Mouse (Mus musculus): ENCODE results near the gene Ntf3. TPM values are rescaled to one million over a fixed set of nuclear protein-coding genes. Genes with fewer than 3 reads are reported as not detected.

Gene Ntf3
- polyA plus RNA-seq, 1 experiment = 7.9 TPM

GRCm38 (mm10) chr6:126163861-126164755 is 2.6 kb downstream of the Ntf3 start:
- Histone ChIP-seq H3K27ac (ENCODE audit: insufficient read depth, low read length) (peak overlapping the region; percentile 80), H3K4me1 (ENCODE audit: control insufficient read depth, insufficient read depth, low read length) (peaks cover 18% of the 10 kb centered on the region; the same call in 1 of the 2 replicates), H3K27me3 (ENCODE audit: control insufficient read depth, insufficient read depth, low read length) (no peaks in the 10 kb centered on the region), H3K4me3 (replicated peaks; ENCODE audit: insufficient read depth, low read depth, low read length) (peak overlapping the region; percentile 88)
- DNase-seq = peak; percentile 55 to 59
- no peak for TF ChIP-seq POLR2A (IDR thresholded peaks at IDR 0.05; ENCODE audit: borderline replicate concordance, insufficient read depth, low read length)
- TF ChIP-seq CTCF (IDR thresholded peaks at IDR 0.05; ENCODE audit: borderline replicate concordance, insufficient read depth, low read depth, low read length) = no peak
- WGBS = 1% methylated on average over 41 of the region's 41 CpGs

GRCm38 (mm10) chr6:126163181-126163621 is 3.5 kb downstream of the Ntf3 start:
- Histone ChIP-seq H3K4me3 (replicated peaks; ENCODE audit: insufficient read depth, low read depth, low read length) (peak overlapping the region; percentile 88), H3K27me3 (ENCODE audit: control insufficient read depth, insufficient read depth, low read length) (no peaks in the 10 kb centered on the region), H3K4me1 (ENCODE audit: control insufficient read depth, insufficient read depth, low read length) (peaks cover 18% of the 10 kb centered on the region; the same call in 1 of the 2 replicates), H3K27ac (ENCODE audit: insufficient read depth, low read length) (peak overlapping the region; percentile 80)
- under 1% methylated on average over 25 of the region's 25 CpGs for WGBS
- TF ChIP-seq CTCF (IDR thresholded peaks at IDR 0.05; ENCODE audit: borderline replicate concordance, insufficient read depth, low read depth, low read length) = peak; percentile 17; the same call in 1 of the 2 replicates
- TF ChIP-seq POLR2A (IDR thresholded peaks at IDR 0.05; ENCODE audit: borderline replicate concordance, insufficient read depth, low read length) = 0 out of 2 replicates have a peak, but pooled peaks have one; percentile 14
- DNase-seq = peak; percentile 65 to 72

DNA sequence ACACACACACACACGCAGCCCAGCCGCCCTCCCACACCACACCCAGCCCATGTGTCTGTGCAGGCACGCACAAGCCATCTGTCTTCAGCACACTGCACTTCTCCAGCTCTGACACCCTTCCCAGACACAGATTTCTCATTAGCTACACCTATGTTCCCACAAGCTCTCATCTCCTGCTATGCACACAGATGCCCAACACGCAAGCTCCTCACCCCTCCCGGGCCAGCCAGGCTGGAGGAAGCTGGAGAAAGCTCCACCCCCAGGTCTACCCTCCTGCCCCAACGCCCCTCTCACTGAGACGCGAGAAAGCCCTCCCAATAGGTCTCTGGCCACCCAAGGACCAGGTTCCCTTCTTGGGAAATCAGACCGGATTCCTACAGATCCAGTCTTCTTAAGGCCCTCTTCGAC is 4.4 kb downstream of the Ntf3 start:
- Histone ChIP-seq H3K27me3 (ENCODE audit: control insufficient read depth, insufficient read depth, low read length) (no peaks in the 10 kb centered on the region), H3K27ac (ENCODE audit: insufficient read depth, low read length) (peak overlapping the region; percentile 44), H3K4me1 (ENCODE audit: control insufficient read depth, insufficient read depth, low read length) (peaks cover 18% of the 10 kb centered on the region; the same call in 1 of the 2 replicates), H3K4me3 (replicated peaks; ENCODE audit: insufficient read depth, low read depth, low read length) (peak overlapping the region; percentile 88)
- 1% methylated on average over 10 of the region's 10 CpGs for WGBS
- TF ChIP-seq CTCF (IDR thresholded peaks at IDR 0.05; ENCODE audit: borderline replicate concordance, insufficient read depth, low read depth, low read length) = no peak
- TF ChIP-seq POLR2A (IDR thresholded peaks at IDR 0.05; ENCODE audit: borderline replicate concordance, insufficient read depth, low read length) = peak; percentile 28; the same call in 1 of the 2 replicates
- peak; percentile 73 to 80 for DNase-seq

- Histone ChIP-seq H3K27me3 (ENCODE audit: control insufficient read depth, insufficient read depth, low read length) (no peaks in the 10 kb centered on the region), H3K4me3 (replicated peaks; ENCODE audit: insufficient read depth, low read depth, low read length) (peak overlapping the region; percentile 88), H3K27ac (ENCODE audit: insufficient read depth, low read length) (peak overlapping the region; percentile 44), H3K4me1 (ENCODE audit: control insufficient read depth, insufficient read depth, low read length) (peaks cover 18% of the 10 kb centered on the region; the same call in 1 of the 2 replicates)
- DNase-seq = peak; percentile 30 to 44
- TF ChIP-seq CTCF (IDR thresholded peaks at IDR 0.05; ENCODE audit: borderline replicate concordance, insufficient read depth, low read depth, low read length) (no peak), POLR2A (IDR thresholded peaks at IDR 0.05; ENCODE audit: borderline replicate concordance, insufficient read depth, low read length) (no peak)
- 24% methylated on average over 8 of the region's 8 CpGs for WGBS
These were observed 5.0 kb downstream of the Ntf3 start for GRCm38 (mm10) chr6:126161571-126162340.

DNA sequence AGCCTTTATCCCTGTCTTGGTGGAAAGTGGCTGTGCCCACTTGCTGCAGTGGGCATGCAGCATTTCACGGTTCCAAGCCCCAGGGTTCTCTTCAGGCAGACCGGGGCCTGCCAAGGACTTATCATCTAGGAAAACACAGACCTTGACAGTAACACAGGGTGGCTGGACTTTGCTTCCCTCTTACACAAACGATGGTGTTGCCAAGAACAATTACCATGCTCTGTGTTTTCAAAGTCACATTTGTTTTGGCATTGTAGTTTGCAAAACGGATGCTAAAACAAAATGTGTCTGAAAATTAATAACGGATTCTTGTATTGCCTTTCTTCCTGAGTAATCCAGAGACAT is 6.7 kb downstream of the Ntf3 start:
- WGBS = 48% methylated on average over 5 of the region's 5 CpGs

GRCm38 (mm10) chr6:126159279-126160066 is 7.2 kb downstream of the Ntf3 start:
- no peak for DNase-seq
- no peak for TF ChIP-seq CTCF (IDR thresholded peaks at IDR 0.05; ENCODE audit: borderline replicate concordance, insufficient read depth, low read depth, low read length)
- TF ChIP-seq POLR2A (IDR thresholded peaks at IDR 0.05; ENCODE audit: borderline replicate concordance, insufficient read depth, low read length) = no peak
- Histone ChIP-seq H3K27me3 (ENCODE audit: control insufficient read depth, insufficient read depth, low read length) (no peaks in the 10 kb centered on the region), H3K27ac (ENCODE audit: insufficient read depth, low read length) (no peak overlapping the region), H3K4me1 (ENCODE audit: control insufficient read depth, insufficient read depth, low read length) (peaks cover 24% of the 10 kb centered on the region), H3K4me3 (replicated peaks; ENCODE audit: insufficient read depth, low read depth, low read length) (no peak overlapping the region)
- 91% methylated on average over 13 of the region's 13 CpGs for WGBS

More for the DNA sequence above, 6.7 kb downstream of the Ntf3 start:
- H3K27ac ChIP-seq (ENCODE audit: insufficient read depth, low read length) = no peak overlapping the region
- peaks cover 20% of the 10 kb centered on the region for H3K4me1 ChIP-seq (ENCODE audit: control insufficient read depth, insufficient read depth, low read length)
- H3K27me3 ChIP-seq (ENCODE audit: control insufficient read depth, insufficient read depth, low read length) = no peaks in the 10 kb centered on the region
- TF ChIP-seq CTCF (IDR thresholded peaks at IDR 0.05; ENCODE audit: borderline replicate concordance, insufficient read depth, low read depth, low read length) = no peak
- no peak for TF ChIP-seq POLR2A (IDR thresholded peaks at IDR 0.05; ENCODE audit: borderline replicate concordance, insufficient read depth, low read length)
- no peak for DNase-seq
- no peak overlapping the region for H3K4me3 ChIP-seq (replicated peaks; ENCODE audit: insufficient read depth, low read depth, low read length)

DNA sequence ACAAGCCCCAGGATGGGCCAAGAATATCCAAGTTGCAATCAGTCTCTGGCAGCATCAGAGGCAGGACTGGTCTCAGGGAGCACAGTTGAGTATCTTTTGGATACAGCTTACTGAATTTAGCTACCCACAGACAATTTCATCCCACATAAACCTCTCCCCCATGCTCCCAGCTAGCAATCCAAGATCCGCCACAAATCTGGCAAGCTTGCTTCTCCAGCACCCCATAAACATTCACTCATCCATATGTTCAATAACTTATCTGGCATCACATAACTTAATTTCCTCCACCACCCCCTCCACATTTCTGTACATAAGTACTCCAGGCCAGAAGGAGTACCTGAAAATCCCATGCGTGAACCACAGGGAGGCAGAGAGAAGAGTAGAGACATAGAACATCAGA is 10.8 kb downstream of the Ntf3 start:
- no peak for DNase-seq
- Histone ChIP-seq H3K27ac (ENCODE audit: insufficient read depth, low read length) (no peak overlapping the region), H3K4me1 (ENCODE audit: control insufficient read depth, insufficient read depth, low read length) (peaks cover 14% of the 10 kb centered on the region), H3K4me3 (replicated peaks; ENCODE audit: insufficient read depth, low read depth, low read length) (no peak overlapping the region), H3K27me3 (ENCODE audit: control insufficient read depth, insufficient read depth, low read length) (no peaks in the 10 kb centered on the region)
- 77% methylated on average over 2 of the region's 2 CpGs for WGBS
- TF ChIP-seq CTCF (IDR thresholded peaks at IDR 0.05; ENCODE audit: borderline replicate concordance, insufficient read depth, low read depth, low read length) (no peak), POLR2A (IDR thresholded peaks at IDR 0.05; ENCODE audit: borderline replicate concordance, insufficient read depth, low read length) (no peak)
